Mouse (Mus musculus) spleen, adult 2 months (tissue): ENCODE measurements around the gene Rnf34.

Experiments used
- CTCF ChIP-seq: fragments of 200-500 bp; IDR thresholded peaks from 2 replicates; pipeline ENCODE4 v1.5.1; 2011; ENCODE audit warnings: mild to moderate bottlenecking, inconsistent platforms; ENCODE audit not compliant: insufficient read depth, insufficient read length, insufficient replicate concordance; ENCODE audit errors: extremely low read depth
- POLR2A ChIP-seq: fragments of 200-500 bp; IDR thresholded peaks from 2 replicates; pipeline ENCODE4 v1.6.1; 2011; ENCODE audit warnings: low read depth, low read length, inconsistent platforms

DNA sequence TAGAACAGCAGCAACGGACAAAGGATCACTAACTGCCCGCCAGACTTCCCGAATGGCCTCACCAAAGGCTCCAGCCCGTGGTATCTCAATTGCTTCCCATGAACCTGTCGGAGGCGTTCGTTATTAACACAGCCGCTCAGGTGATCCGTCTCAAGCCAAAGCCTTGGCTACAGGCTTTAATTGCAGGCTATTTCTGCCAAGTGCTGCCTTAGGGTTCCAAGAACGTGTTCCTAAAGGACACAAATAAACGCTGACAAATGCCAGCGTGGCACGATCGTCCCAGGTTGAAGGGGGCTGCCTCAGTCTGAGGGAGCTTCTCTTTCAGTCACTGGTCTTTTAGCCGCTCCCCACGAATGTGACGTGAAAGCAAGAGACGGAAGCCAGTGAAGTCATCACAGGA is 59.6 kb downstream of the Rnf34 start:
- TF ChIP-seq CTCF (no peak), POLR2A (no peak)
